Mouse (Mus musculus) brain, embryonic 14.5 days (tissue): ENCODE measurements at regions not wholly inside any gene's neighbourhood (a gene's known extent, or its start where the extent isn't known, plus 50 kb on each side); places are given as distances from the start of the nearest gene placed in this dataset.
"Not testable (repeated sequence)": the region's sequence is repeated elsewhere in the genome, so short reads cannot be mapped to it uniquely, and the experiment has no call there.

ENCODE experiments used
- CTCF ChIP-seq: fragments of 200-500 bp; IDR thresholded peaks from 2 replicates; pipeline ENCODE4 v1.5.1; 2012; ENCODE audit warnings: inconsistent platforms, mild to moderate bottlenecking, moderate library complexity, borderline replicate concordance; ENCODE audit not compliant: insufficient read depth, insufficient read length; ENCODE audit errors: extremely low read depth
- POLR2A ChIP-seq: fragments of 200-500 bp; IDR thresholded peaks from 2 replicates; pipeline ENCODE4 v1.6.1; 2012; ENCODE audit warnings: mild to moderate bottlenecking, inconsistent platforms, borderline replicate concordance; ENCODE audit not compliant: poor library complexity, insufficient read depth, insufficient read length, severe bottlenecking; ENCODE audit errors: extremely low read depth

GRCm38 (mm10) chr17:60882721-60883120 lies 1869.5 kb upstream of the Nudt12 start:
- TF ChIP-seq POLR2A, CTCF: not testable (repeated sequence)
